Mouse (Mus musculus): ENCODE data around the gene Rpl41. TPM values are rescaled to one million over a fixed set of nuclear protein-coding genes. Genes with fewer than 3 reads are reported as not detected.

The Rpl41 gene
- polyA plus RNA-seq (2012; rRNA removed), result 1,613 and 1,655 TPM in 2 replicates

DNA sequence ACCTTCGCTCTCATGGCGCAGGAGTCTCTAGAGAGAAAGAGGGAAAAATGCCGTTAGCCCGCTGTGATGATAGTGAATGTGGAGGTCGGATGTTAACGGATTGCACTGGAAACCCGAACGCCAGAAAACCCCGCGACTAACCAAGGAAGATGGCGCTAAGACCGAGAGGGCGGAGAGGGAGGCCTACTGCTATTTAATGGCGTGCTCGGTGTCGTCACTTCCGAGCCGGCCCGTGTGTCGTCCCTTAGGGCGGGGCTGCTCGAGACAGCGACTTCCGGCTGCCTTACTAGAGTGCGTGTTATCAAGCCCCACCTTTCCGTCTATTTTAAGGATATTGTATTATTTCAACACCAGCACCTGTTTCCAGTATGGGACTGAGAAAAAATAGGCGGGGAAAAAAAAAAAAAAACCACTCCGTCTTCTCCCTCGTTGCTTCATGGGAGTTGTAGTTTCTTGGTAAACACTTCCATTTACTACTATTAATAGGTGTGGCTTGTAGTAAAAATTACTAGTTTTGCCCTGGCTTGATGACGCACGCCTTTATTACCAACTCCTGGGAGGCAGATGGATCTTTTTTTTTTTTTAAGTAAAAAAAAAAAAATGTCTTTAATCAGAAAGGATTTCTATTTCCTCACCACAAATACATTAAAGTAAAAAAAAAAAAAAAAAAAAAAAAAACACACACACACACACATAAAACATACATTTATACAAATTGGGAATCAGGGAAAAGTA is at the start of gene Rpl41:
Rpl41 (minus strand) TSS at position 359 of the 735 bp plus-strand sequence.
- Histone ChIP-seq H3K27me3 (ENCODE audit: control insufficient read depth, insufficient read depth, low read length) (no peaks in the 10 kb centered on the region), H3K4me1 (ENCODE audit: control insufficient read depth, insufficient read depth, insufficient read length, low read length) (peaks cover 2% of the 10 kb centered on the region; the same call in 1 of the 2 replicates), H3K4me3 (ENCODE audit: low read depth, low read length) (peak within 1 kb of the TSS; percentile 85), H3K27ac (ENCODE audit: insufficient read depth, low read depth, low read length) (peak within 1 kb of the TSS; percentile 73), H3K36me3 (ENCODE audit: control insufficient read depth, insufficient read depth, low read length) (peaks cover 13% of the 10 kb centered on the region)
- WGBS, result under 1% methylated on average over 31 of the region's 31 CpGs
- TF ChIP-seq POLR2A (IDR thresholded peaks at IDR 0.05; ENCODE audit: low read depth, low read length) (peak; percentile 95), CTCF (IDR thresholded peaks at IDR 0.05; ENCODE audit: extremely low read depth, insufficient read length, insufficient replicate concordance, low read depth, low read length) (no peak)

DNA sequence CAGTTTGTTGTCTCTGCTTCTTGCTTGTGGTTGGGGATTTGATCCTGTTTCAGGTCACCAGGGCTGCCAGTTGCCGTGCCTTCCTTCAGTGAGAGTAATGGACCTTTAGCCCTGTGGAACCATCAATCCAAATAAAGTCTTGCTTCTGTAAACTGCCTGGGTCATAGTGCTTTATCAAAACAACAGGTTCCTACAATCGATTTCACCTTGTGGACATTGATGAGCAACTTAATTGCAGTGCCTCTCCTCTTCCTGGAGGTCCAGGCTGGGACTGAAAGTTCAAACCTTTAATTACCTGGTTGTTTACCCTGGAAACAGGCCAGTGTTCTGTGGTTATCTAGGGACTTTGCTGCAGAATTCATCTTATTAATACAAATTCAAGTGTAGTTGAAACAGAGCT is 49.4 kb upstream of the Rpl41 start:
- Histone ChIP-seq H3K27ac (ENCODE audit: insufficient read depth, low read depth, low read length) (peak overlapping the region; percentile 94), H3K27me3 (ENCODE audit: control insufficient read depth, insufficient read depth, low read length) (no peaks in the 10 kb centered on the region), H3K4me3 (ENCODE audit: low read depth, low read length) (no peak overlapping the region), H3K36me3 (ENCODE audit: control insufficient read depth, insufficient read depth, low read length) (no peaks in the 10 kb centered on the region), H3K4me1 (ENCODE audit: control insufficient read depth, insufficient read depth, insufficient read length, low read length) (peaks cover 25% of the 10 kb centered on the region; the same call in 1 of the 2 replicates)
- TF ChIP-seq CTCF (IDR thresholded peaks at IDR 0.05; ENCODE audit: extremely low read depth, insufficient read length, insufficient replicate concordance, low read depth, low read length) (no peak), POLR2A (IDR thresholded peaks at IDR 0.05; ENCODE audit: low read depth, low read length) (no peak)
- WGBS, result 11% methylated on average over 2 of the region's 2 CpGs

DNA sequence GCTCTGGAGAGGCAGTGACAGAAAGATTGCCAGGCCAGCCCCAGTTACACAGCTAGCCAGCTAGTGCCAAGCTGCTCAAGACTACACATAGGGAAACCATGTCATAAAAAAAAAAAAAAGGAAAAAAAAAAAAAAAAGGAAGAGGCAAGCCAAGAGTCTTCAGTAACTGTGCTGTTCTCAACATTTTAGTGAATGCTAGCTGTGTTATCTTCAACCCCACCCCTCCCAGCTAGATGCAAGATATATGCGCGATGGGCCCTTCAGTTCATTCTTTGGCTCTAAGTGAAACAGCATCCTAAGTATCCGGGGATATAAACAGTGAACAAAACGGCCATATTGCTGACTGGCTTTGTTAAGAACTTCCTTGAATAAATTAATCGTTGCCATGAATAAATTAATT is 43.7 kb upstream of the Rpl41 start:
- Histone ChIP-seq H3K4me1 (ENCODE audit: control insufficient read depth, insufficient read depth, insufficient read length, low read length) (peaks cover 3% of the 10 kb centered on the region; the same call in 1 of the 2 replicates), H3K4me3 (ENCODE audit: low read depth, low read length) (no peak overlapping the region), H3K36me3 (ENCODE audit: control insufficient read depth, insufficient read depth, low read length) (no peaks in the 10 kb centered on the region), H3K27ac (ENCODE audit: insufficient read depth, low read depth, low read length) (no peak overlapping the region), H3K27me3 (ENCODE audit: control insufficient read depth, insufficient read depth, low read length) (no peaks in the 10 kb centered on the region)
- no peak for TF ChIP-seq CTCF (IDR thresholded peaks at IDR 0.05; ENCODE audit: extremely low read depth, insufficient read length, insufficient replicate concordance, low read depth, low read length)
- no peak for TF ChIP-seq POLR2A (IDR thresholded peaks at IDR 0.05; ENCODE audit: low read depth, low read length)
- WGBS, result 56% methylated on average over 5 of the region's 5 CpGs

DNA sequence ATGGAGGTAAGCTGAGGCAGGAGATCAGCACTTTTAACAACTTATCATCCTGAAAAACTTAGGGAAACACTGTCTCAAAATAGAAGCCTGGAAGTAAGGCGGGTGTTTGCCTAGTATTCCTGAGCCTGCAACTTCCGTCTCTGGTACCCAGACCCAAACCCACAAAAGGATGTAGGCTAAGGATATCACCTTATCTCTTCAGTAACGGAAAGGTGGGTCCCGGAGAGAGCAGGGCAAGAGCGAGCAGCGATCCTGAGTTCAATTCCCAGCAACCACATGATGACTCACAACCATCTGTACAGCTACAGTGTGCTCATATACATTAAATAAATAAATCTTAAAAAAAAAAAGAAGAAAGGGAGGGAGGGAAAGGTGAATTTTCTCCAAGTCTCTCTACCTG is 42.3 kb upstream of the Rpl41 start:
- Histone ChIP-seq H3K4me1 (ENCODE audit: control insufficient read depth, insufficient read depth, insufficient read length, low read length) (peaks cover 2% of the 10 kb centered on the region; the same call in 1 of the 2 replicates), H3K27me3 (ENCODE audit: control insufficient read depth, insufficient read depth, low read length) (no peaks in the 10 kb centered on the region), H3K4me3 (ENCODE audit: low read depth, low read length) (no peak overlapping the region), H3K27ac (ENCODE audit: insufficient read depth, low read depth, low read length) (no peak overlapping the region), H3K36me3 (ENCODE audit: control insufficient read depth, insufficient read depth, low read length) (0 out of 2 replicates have a peak, but pooled peaks cover 2% of the 10 kb centered on the region)
- 80% methylated on average over 6 of the region's 6 CpGs for WGBS
- TF ChIP-seq CTCF (IDR thresholded peaks at IDR 0.05; ENCODE audit: extremely low read depth, insufficient read length, insufficient replicate concordance, low read depth, low read length) (no peak), POLR2A (IDR thresholded peaks at IDR 0.05; ENCODE audit: low read depth, low read length) (no peak)

DNA sequence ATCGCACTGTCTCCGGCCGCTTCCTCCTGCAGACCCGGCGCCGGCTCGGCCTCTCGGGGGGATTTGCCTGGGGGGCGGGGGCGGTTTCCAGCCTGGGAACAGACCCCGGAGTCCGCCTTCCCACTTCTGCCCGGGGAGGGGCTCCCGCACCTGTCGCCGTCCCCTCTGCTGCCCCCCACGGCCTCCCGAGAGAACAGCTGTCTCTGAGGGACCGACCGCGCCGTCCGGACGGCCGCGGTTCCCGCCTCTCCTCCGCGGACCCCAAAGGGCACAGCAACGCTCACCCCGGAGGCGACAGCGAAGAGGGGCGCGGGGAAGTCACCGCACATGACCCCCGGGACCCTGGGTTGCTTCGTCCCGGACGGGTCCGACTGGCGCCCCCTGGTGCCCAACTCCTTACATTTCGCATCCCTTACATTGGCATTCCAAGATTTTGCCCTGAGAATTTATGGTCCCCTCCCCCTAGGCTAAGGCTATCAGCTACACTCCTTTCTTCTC is 41.1 kb upstream of the Rpl41 start:
- Histone ChIP-seq H3K27ac (ENCODE audit: insufficient read depth, low read depth, low read length) (peak overlapping the region; percentile 95), H3K4me3 (ENCODE audit: low read depth, low read length) (peak overlapping the region; percentile 88), H3K4me1 (ENCODE audit: control insufficient read depth, insufficient read depth, insufficient read length, low read length) (peaks cover 10% of the 10 kb centered on the region; the same call in 1 of the 2 replicates), H3K36me3 (ENCODE audit: control insufficient read depth, insufficient read depth, low read length) (peaks cover 7% of the 10 kb centered on the region), H3K27me3 (ENCODE audit: control insufficient read depth, insufficient read depth, low read length) (no peaks in the 10 kb centered on the region)
- WGBS, result under 1% methylated on average over 43 of the region's 43 CpGs
- TF ChIP-seq CTCF (IDR thresholded peaks at IDR 0.05; ENCODE audit: extremely low read depth, insufficient read length, insufficient replicate concordance, low read depth, low read length), result peak; percentile 93
- no peak for TF ChIP-seq POLR2A (IDR thresholded peaks at IDR 0.05; ENCODE audit: low read depth, low read length)

DNA sequence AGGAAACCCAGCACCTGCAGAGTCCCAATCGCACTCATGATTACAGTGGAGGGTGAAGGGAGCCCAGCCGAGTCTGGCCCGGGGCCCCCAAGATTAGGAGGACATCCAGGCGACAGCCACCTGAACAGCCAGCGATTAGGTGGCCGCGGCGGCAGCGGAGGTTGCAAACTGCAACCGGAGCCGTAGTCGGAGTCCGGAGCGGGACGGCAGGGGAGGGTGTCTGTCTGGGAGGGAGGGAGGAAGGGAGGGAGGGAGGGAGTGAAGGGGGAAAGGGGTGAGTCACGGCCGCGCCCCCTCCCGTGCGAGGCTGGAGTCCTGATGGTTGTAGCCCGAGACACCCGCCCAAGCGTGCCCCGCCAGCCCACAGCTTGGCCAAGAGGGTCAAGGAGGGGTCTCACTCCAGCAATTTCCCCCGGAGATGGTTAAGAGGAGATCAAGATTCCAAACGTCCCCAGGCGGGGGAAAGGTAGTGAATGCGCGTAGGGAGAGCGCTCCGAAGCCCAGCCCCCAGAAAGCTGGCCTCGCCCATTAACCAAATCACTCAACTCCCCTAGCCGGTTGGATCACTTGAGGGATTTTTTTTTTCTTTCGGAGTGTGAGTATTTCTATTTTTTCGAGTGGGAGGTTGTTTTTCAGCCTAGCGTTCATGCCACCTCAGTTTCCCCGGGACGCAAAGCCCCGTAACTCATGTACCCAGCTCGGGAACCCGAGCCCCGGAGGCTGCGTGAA is 40.5 kb upstream of the Rpl41 start, which contains the start of gene Erbb3:
Erbb3 (minus strand) TSS at position 189 of the 729 bp plus-strand sequence.
- peaks cover 10% of the 10 kb centered on the region; the same call in 1 of the 2 replicates for H3K4me1 ChIP-seq (ENCODE audit: control insufficient read depth, insufficient read depth, insufficient read length, low read length)
- peak within 1 kb of the TSS; percentile 95 for H3K27ac ChIP-seq (ENCODE audit: insufficient read depth, low read depth, low read length)
- under 1% methylated on average over 43 of the region's 43 CpGs for WGBS
- H3K4me3 ChIP-seq (ENCODE audit: low read depth, low read length), result peak within 1 kb of the TSS; percentile 88
- peaks cover 11% of the 10 kb centered on the region for H3K36me3 ChIP-seq (ENCODE audit: control insufficient read depth, insufficient read depth, low read length)
- peak; percentile 84 for TF ChIP-seq POLR2A (IDR thresholded peaks at IDR 0.05; ENCODE audit: low read depth, low read length)
- TF ChIP-seq CTCF (IDR thresholded peaks at IDR 0.05; ENCODE audit: extremely low read depth, insufficient read length, insufficient replicate concordance, low read depth, low read length), result no peak
- no peaks in the 10 kb centered on the region for H3K27me3 ChIP-seq (ENCODE audit: control insufficient read depth, insufficient read depth, low read length)

Measured in small intestine, adult 2 months (tissue).